Mouse (Mus musculus): ENCODE measurements at regions not wholly inside any gene's neighbourhood (a gene's known extent, or its start where the extent isn't known, plus 50 kb on each side); places are given as distances from the start of the nearest gene placed in this dataset.
A peak's percentile ranks its signal among the peaks of the same experiment; 100 is the strongest.

DNA sequence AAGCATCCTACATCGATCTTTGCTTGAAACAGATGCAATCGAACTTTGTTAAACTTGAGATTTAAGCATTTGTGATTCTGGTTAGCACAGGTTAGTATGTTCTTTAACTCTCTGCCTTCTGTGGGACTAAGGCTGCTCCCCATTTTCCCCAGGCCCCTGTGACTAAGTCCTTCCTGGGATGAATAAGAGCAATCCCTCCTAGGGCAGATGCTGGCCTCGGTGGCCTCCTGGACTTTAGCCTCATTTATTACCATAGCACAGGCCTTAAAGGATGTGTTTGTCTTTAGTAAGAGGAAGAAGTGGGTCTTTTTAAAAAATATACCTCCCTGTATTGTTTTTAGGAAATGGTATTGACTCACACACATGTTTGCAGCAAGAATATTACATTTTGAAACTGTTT, 599.9 kb downstream of the Dok5 start:
- no peak for DNase-seq

DNA sequence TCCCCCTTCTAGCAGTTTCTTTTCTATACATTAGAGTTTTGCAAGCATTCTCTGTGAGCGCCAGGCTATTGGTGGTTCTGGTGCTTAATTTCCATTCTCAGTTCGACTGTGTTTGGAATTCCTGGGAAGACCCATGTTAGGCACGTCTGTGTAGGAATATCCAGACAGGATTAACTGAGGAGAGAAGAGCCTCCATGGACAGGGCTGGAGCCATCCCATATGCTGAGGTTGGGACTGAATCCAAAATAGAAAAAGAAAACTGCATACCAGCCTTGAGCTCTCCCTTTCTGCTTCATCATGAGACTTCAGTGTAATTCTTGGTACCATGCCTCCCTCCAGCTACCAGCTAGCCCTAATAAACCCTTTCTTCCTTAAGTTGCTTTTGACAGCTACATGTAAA, 595.3 kb downstream of the Dok5 start:
- DNase-seq = no peak

DNA sequence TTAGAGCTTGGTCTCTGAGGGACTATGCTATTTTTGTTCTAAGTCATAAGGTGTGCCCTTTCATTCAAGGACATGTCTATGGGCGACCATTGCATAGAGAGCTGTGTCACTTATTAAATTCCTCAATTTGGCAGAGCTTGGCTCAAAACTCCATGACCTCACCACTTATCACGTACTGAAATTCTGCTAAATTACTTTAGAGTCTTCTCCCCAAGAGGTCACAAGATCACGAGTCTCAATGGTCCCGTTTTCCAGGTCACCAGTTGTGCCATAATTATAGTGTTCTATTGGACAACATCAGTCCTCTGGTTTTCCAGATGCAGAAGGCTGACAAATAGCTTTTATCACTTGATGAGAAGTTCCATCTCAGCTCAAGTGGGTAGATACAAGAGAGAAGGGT, 576.9 kb downstream of the Dok5 start:
- peak; percentile 63 for DNase-seq

DNA sequence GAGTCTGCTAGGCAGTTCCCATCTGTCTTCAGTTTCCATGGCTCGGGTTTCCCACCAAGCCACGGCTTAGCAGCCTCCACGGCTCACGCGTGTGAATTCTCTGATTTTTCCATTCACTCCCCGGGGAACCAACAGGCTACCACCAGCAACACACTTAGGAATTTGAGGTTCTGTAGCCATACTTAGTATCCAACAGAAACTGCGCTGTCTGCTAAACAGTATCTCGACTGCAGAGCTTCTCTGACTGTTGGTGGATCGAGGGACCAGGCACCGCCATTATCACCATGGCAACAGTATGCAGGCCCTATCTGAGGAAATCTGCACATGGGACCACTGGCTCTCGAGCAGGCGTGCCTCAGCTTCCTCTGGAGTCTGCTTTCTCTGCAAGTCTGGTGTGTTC, 574.4 kb downstream of the Dok5 start:
- peak; percentile 65 for DNase-seq

DNA sequence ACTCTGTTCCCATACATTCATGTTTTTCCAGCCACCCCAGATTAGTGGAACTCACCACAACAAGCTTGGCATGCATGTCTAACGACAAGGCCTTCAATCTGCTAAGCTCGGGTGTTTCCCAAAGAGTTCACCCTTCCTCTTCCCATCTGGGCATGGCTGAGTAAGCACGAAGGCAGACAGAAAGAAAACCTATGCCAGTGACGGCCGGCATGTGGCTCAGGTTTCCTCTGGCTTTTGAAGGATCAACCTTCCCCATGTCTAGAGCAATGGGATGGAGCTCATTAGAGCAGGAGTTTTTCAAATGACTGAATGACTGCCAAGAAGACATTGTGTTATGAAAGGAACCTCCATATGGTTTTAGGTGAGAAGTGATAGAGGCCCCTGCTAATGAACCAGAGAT, 566.9 kb downstream of the Dok5 start:
- DNase-seq = peak; percentile 74

DNA sequence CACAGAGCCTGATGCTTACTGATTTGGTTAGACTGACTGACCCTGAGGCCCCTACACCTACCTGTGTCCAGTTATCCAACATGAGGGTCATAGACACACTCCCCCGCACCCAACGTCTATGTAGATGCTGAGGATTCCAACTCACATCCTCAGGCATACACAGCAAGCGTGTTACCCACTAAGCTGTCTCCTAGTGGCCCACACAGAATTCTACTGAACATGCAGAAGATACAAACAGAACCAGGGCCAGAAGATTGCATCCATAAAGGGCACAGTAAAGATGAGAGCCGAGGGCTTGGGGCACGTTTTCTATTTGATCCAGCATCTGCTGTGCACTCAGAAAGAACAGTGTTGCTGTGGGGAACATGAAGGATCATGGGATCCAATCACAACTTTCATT, 564.0 kb downstream of the Dok5 start:
- peak; percentile 70 for DNase-seq

DNA sequence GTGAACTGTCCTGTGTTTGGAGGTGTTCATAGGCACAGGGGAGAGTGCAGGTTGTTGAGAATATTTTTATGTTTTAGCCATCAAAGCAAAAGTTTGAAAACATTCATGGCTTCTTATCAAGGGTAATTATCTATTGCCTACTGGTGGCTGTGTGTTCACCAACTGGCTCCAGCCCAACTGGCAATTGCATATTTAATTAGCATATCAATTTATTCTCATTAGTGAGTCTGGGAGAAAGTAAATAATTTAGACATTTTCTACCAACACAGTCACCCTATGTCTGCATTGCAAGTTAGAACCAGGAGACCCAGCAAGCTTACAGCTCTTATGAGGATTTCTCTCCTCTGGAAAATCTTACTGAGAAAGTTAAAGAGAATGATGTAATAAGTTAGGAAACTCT, 561.0 kb downstream of the Dok5 start:
- DNase-seq = no peak

DNA sequence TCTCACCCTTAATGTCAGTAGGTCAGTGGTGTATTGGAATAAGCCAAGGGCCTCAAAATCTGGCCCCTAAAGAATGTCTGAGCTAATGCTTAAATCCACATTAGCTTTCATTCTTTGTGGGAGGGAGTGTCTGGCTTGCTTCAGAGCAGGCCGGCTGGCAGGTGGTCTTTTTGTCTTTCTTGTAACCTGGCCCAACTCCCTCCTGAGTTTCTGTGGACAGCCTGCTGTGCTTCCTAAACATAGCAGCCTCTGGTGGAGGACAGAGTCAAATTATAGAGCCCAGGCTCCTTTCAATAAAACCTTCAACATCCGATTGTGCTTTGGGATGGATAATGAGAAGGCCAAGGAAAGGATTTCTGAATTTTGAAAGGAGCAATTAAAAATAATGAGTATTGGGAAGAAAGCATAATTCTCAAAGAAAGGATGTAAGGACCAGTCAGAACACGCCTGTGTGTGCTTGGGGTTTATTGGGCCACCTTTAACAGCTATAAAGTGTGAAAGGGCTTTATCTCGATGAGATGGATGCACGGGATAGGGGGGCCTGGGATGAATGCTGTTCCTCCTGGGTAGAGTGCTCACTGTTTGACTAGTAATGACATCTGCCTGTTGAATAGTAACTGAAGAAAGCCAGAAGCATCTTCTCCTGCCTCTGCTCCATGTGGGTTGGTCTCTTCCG, 554.2 kb downstream of the Dok5 start:
- DNase-seq = peak; percentile 34

DNA sequence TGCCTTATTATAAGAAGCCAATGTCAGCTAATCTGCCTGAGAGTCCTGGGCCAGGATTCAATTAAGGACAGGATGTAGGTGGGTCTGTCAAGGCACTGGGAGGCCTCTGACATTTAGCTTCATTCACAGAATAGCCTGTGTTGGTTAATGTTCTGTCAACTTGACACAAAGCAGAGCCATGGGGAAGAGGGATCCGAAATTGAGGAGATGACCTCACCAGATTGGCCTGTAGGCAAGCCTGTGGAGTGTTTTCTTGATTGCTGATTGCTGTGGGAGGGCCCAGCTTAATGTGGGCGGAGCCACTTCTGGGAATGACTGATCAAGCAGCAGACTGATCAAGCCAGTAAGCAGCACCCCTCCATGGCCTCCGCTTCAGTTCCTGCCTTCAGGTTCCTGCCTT, 548.5 kb downstream of the Dok5 start:
- peak; percentile 64 for DNase-seq

DNA sequence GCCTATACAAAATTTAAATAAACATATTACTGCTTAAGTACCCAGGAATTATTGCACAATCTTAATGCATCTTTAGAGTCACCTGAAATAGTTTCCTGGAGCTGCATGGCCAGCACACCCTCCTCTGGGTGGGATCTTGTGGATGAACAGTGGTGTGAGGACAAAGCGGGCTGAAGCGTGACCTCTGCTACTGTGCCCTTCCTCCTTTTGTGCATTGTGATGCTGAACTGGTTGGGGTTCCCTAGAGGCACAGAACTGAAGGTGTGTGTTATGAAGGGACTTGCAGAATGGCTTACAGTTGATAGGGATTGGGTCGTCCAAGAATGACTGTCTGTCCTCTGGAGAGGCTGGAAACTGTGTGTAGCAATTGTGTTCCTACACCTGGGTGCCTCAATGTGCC, 547.7 kb downstream of the Dok5 start:
- DNase-seq = peak; percentile 12

DNA sequence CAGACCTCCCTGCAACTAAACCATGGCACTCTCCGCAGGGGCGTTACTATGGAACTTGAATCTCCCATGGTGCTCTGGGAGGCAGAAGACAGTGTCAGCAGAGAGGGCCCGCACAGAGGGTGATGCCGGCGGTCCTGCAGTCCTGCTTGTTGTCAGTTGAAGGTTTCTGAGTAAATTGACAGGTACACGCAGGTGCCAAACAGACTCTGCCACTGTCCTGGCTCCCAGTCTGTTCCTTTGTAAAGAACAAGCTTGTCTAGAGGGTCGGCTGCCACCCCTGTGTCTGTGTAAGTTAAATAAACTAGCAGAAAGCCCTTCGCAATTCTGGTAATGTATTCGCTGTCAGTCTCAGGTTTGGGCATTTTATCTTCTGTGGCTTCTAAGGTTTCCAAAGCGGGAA, 521.6 kb downstream of the Dok5 start:
- peak; percentile 52 for DNase-seq

DNA sequence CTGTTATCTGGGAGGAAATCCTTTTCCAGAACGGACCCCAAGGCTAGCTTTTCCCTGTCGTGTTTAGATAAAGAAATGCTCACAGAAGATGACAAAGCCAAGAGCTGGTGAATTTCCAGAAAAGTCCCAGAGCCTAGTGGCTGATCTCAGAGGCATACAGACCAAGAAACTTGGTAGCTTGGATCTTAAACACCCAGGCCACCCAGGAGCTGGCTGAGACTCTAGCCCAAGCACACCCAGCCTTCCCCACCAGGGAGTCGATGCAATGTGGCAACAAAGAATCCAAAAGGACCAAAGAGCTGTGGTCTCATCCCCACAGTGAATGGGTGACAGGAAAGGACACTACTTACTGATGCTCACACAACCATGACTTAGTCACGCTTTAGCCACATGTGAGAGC, 513.8 kb downstream of the Dok5 start:
- peak; percentile 64 for DNase-seq

DNA sequence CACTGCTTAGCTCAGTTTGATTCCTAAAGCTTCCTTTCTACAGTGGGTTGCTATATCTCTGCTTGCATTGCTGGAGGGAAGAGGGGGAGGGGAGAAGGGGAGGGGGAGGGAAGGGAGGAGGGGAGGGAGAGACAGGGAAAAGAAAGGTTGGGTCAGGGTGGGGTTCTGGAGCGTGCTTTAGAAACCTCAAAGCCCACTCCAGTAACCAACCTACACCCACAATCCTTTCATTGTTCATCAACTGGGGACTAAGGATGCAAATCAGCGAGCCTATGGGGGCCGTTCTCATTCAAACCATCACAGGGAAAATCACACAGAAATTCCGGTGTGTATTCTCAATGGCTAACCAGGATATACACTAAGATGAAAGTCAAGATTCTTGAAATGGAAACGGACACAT, 510.7 kb downstream of the Dok5 start:
- no peak for DNase-seq

DNA sequence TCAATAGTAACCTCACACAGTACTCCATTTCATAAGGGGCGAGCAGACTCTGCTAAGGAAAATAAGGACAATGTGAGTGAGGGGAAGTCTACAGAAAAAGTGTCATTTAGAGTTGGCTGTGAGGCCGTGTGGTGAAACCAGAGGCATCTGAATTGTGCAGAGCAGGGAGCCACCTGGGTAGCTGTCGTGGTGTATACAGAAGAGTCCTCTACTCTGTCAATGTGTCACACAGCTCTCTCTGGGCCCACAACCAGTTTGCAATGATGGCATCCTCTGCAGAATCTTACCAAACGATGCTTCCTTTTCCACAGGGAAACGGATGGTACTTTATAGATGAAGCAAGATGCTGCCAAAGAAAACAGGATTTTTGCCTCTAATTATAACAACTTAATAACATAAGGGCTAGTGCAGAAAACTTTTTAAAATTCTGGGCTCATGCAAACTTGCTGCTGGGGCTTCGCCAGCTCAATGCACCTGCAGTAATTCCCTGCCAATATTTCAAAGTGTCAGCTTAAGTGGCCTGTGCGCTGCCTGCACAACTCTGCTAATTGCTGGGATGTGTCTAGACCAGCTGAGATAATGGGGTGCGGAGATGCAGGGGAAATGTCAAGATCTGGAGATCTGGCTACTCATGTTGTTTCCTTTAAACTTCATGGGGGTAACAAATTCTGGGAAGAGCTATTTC, 505.8 kb downstream of the Dok5 start:
- peak; percentile 46 for DNase-seq

DNA sequence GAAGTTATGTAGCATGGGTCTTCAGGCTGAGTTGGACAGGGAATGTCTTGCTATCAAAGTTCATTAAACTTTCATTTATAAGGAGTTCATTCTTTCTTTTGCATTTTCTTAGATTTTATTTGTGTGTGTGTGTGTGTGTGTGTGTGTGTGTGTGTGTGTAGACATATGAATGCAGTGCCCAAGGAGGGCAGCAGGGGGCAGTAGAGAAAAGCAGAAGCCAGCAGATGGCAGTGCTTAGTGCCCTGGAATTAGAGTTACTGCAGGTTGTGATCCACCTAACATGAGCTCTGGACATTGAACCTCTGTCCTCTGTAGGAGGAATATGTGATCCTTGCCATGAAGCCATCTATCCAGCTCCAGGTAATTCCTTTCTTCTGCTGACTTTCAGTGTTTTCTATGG, 501.2 kb downstream of the Dok5 start:
- DNase-seq = no peak

DNA sequence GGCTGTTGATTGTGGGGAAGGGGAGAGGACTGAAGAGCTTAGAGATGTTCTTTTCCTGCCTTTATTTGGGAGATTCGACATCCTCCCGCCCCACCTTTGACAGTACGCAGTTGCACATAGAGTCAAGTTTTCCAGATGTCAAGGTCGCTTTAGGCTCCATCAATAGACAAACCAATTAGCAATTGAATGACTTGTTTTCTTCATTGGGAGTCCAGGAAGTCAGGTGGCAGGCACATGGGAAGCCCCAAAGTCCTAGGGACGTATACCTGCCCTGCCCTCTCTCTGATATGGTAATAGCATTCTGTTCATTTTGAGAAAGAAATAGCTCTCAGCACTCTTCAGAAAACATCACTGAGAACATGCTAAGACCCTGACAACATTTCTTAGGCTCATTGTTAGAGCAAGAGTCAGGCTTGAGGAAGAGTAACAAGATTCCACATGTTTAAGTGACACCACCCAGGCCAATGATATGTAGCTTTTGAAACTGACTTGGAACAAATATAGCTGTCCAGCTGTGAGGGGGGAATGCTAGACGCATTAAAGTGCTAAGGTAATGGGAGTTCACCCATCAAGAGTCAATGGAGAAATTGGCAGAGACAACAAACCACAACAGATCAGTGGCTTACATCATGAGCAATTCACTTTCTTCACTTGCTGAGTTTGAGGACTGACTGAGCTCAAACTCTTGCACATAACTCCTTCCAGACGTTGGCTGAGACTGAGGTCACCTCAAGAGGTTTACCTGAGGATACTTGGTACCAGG, 499.9 kb downstream of the Dok5 start:
- DNase-seq = peak; percentile 59

DNA sequence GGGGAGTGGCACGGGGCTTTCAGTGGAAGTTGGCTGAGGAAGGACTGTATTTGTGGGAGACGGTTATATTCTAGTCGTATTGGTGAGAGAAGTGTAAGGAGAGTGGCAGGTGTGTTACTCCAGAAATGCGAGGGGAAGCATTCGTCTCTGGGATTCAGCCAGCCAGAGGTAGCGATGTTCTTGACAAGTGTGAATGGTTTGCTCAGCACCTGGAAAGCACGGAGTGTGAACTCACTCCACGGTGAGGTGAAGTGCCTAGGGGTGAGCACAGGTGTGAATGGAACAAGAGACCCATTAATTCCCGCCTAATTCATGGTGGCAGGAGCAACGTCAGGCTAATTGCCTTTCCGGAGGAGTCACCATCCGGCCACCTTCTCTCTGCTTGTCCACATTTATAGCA, 498.9 kb downstream of the Dok5 start:
- DNase-seq = peak; percentile 84

DNA sequence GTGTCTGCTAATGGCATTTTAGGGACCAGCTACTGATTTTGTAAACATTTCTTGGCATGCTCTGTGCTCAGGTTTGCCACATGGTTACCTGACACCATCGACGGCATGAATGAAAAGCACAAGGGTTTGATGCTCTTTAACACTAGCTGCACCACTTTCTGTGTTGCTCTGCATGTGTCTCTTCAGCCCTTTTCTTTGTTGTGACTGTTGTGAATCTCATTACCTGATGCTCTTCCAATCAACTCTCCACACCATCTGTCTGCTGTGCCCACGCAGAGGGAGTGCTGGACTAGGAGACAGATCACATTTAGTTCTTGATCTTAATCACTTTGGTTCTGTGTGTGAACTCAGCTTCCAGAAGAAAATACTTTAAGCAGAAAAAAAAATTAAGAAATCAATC, 496.6 kb downstream of the Dok5 start:
- peak; percentile 39 for DNase-seq

DNA sequence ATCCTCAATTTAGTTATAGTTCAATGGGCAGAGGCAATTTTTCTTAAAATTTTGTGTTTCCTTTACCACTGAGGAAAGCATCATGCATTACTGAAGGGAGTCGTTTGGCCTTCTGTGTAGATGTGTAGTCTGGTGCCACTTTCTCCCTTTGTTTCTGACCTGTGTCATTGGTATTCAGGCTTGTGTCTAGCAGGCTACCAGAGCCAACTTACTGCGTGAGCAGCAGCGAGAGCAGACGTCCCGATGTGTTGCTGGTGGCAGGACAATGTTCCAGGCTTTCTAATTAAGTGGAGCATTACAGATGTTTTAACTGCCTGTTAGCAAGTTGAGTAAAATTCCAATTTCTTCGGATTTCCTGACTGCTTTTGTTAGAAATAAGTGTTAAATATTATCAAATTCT, 482.2 kb downstream of the Dok5 start:
- DNase-seq = peak; percentile 52

DNA sequence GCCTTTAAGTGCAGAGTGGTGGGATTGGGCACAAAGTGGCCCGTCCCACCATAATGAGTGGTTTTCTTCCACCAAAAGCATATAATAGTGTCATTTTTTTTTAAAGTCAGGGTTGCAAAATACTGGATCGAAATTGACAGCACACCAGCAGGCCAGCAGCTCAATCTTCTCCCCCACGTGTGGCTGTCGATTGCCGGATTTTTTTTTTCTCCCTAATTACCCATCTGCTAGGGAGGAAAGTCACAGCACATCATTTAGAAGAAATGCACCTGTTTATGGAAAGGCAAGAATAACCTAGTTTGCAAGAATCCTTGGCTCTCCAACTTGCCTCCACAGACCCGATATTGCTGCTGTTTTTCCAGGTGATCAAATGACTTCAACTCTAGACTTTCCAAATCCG, 464.9 kb downstream of the Dok5 start:
- DNase-seq = no peak

DNA sequence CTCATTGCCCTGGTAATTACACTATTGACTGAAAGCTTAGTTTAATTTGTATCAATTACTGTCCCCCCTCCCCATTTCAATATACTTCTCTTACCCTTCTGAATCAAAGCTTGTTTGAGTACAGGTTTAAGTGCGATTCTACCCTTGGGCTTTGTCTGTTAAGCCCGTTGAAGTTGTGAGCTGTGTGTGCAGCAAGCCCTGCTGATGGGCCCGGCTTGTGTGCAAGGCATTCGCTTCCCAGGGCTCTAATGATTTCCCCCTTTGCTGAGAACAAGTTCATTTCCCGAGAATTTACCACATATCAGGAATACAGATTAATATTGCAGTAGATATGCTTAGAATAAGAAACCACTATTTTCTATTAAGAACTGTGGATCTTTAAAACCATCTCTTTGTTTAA, 460.6 kb downstream of the Dok5 start:
- DNase-seq = peak; percentile 63

All from heart, adult 11 months (tissue).